Mouse (Mus musculus): ENCODE measurements around the gene ccdc198. TPM values are rescaled to one million over a fixed set of nuclear protein-coding genes. Genes with fewer than 3 reads are reported as not detected.

Gene ccdc198
- total RNA-seq, 2 experiments from 2014 or later, result not detected

- no peak for DNase-seq (ENCODE audit: extremely low spot score in 1 of 2, low spot score in 1 of 2)
These were observed 44.0 kb downstream of the ccdc198 start for GRCm38 (mm10) chr14:49201073-49201778.

DNA sequence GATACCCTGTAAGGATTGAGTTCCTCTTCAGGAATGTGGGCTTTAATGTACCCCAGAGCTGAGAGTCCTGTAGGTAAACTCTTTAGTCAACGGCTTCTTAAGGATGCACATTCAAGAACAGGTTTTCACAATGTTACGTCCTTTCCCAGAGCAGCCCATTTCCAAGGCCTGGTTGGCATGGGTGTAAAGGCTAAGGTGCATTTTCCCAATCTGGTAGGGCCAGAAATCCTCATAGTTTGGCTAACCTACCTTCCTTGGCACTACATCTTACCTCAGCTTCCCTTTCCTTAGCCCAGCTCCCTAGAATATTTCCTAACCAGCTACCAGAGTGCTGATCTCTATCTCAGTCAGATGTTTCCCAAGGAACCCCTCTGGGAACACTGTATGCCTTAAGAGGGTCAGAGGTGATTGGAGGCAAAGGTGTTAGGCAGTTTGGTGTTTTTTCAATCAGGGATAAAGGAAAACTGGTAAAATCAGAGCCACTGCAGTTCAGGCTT, 48.2 kb downstream of the ccdc198 start:
- no peak for DNase-seq (ENCODE audit: extremely low spot score in 1 of 2, low spot score in 1 of 2)

- no peak for DNase-seq (ENCODE audit: extremely low spot score in 1 of 2, low spot score in 1 of 2)
These were observed 59.0 kb downstream of the ccdc198 start for GRCm38 (mm10) chr14:49186270-49186669.

DNA sequence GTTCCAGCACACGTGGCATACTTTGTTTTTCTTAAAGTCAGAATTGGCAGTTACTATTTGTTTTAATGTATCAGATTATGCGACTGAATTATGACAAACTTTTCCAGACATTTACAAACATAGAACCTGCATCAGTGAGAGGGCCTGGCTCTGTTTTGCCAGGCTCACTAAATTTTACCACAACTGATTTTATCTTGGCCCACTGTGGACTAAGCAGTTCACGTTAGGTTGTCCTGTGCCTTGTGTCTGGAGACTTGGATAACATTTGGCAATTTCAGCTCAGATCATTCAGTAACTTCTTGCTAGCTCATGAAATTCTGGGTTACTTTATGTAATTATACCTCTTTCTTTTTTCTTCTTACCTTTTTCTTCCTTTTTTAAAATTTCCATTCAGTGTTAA, 65.5 kb downstream of the ccdc198 start:
- no peak for DNase-seq (ENCODE audit: extremely low spot score in 1 of 2, low spot score in 1 of 2)

DNA sequence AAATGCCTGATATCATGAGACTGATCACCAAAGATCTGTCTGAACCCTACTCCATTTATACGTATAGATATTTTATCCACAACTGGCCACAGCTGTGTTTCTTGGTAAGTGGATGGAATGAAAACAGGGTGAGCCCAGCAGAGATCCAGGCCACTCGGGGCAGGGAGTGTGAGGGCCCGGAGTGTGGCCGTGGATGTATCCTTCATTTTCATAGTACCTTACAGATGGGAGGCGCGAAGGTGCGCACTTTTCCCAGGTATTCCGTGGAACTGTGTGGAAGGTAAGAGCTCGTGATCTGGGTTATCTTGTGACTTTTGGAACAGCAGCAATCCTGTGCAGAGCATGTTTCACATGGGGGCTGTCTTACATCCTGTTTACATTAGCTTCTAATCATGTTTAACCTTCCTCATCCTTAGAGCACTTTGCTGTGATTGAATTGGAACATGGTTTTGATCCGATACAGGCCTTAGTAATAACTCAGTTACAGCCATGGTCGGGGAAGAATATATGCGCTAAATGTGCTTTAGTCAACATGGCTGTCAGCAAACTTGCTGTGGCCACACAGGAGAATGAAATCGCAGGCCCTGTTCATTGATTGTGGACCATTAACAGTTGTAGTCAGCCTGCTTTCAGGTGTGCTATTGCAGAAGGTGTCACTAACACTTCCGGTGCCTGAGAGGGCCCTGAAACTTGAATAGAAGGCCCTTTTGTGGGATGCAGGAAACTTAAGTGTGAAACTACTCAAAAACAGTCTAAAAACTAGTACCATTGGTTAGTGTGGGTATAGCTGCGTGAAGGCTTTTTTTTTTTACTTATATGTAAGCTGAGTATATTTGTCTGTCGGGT, 71.8 kb downstream of the ccdc198 start:
- no peak for DNase-seq (ENCODE audit: extremely low spot score in 1 of 2, low spot score in 1 of 2)

DNA sequence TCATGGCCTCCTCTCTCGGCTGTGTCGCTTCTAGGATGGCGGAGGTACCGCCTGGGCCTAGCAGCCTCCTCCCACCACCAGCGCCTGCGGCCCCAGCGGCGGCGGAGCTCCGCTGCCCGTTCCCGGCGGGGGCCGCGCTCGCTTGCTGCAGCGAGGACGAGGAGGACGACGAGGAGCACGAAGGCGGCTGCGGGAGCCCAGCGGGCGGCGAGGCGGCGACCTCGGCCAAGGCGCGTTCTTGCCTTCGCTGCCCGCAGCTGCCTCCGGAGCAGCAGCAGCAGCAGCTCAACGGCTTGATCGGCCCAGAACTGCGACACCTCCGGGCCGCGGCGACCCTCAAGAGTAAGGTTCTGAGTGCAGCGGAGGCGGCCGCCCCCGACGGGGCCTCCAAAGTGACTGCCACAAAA, 72.7 kb downstream of the ccdc198 start:
- DNase-seq (ENCODE audit: extremely low spot score in 1 of 2, low spot score in 1 of 2), result peak; percentile 25 to 49

GRCm38 (mm10) chr14:49171867-49172581, 73.2 kb downstream of the ccdc198 start, which contains the start of gene Naa30:
Gene Naa30, plus strand, starts transcription at chr14:49172226.
- DNase-seq (ENCODE audit: extremely low spot score in 1 of 2, low spot score in 1 of 2), result peak; percentile 84 to 91

- DNase-seq (ENCODE audit: extremely low spot score in 1 of 2, low spot score in 1 of 2), result no peak
These were observed 74.0 kb downstream of the ccdc198 start for GRCm38 (mm10) chr14:49171286-49171685.

Other genes starting within 250 kb of the ccdc198 start
- gene Ap5m1, start 179.4 kb downstream of the ccdc198 start, total RNA-seq (2021), result 10 to 100 TPM; 20.2 to 22.3 TPM
- gene Exoc5, start 178.8 kb downstream of the ccdc198 start, total RNA-seq (2021), result 10 to 100 TPM; 53.5 to 55.5 TPM
- gene Naa30, start 73.2 kb downstream of the ccdc198 start, total RNA-seq (2021), result 10 to 100 TPM; 31.5 to 38.1 TPM

Data from layer of hippocampus, postnatal 25 days (tissue).